1 mouse cellular context compared by ENCODE assay signal in the genomic region with DNA sequence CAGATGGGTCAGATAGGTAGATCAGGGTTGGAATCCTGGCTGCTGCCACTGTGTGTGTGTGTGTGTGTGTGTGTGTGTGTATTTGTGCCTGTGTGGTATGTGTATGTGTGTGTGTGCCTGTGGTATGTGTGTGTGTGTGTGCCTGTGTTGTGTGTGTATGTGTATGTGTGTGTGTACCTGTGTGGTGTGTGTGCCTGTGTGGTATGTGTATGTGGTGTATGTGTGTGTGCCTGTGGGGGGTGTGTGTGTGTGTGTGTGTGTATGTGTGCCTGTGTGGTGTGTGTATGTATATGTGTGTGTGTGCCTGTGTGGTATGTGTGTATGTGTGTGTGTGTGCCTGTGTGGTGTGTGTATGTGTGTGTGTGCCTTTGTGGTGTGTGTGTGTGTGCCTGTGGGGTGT.
TF ChIP-seq lines count a peak whose summit lies in the region.

No protein-coding gene starts in this region.

TF ChIP-seq in MEL, 35 proteins besides CTCF, POLR2A, EP300 and RAD21:
- no peak for TF ChIP-seq POLR2AphosphoS2 (IDR thresholded peaks at IDR 0.05; ENCODE audit: low read length)
- TF ChIP-seq USF2 (IDR thresholded peaks at IDR 0.05; ENCODE audit: borderline replicate concordance in 1 of 2, insufficient read depth in 1 of 2, low read depth in 1 of 2, low read length in 2 of 2) = no peak
- TF ChIP-seq E2F4 (IDR thresholded peaks at IDR 0.05; ENCODE audit: borderline replicate concordance, low read depth, low read length) = no peak
- TF ChIP-seq KAT2A (conservative IDR thresholded peaks at IDR 0.05; ENCODE audit: low read depth, low read length) = no peak
- peak; percentile 94; the same call in 1 of the 2 replicates for TF ChIP-seq POLR2AphosphoS5 (IDR thresholded peaks at IDR 0.05; ENCODE audit: borderline replicate concordance, low read depth, low read length)
- no peak for TF ChIP-seq NRF1 (IDR thresholded peaks at IDR 0.05; ENCODE audit: insufficient read depth, low read depth, low read length, poor library complexity, severe bottlenecking)
- 0 out of 2 replicates have a peak, but pooled peaks have one; percentile 10 for TF ChIP-seq TAL1 (IDR thresholded peaks at IDR 0.05; ENCODE audit: low read length)
TF ChIP-seq in MEL: peak in this region for 2.
